Mouse (Mus musculus) midbrain, embryonic 16.5 days (tissue): Measurements from ENCODE around the gene Znhit1. TPM values are rescaled to one million over a fixed set of nuclear protein-coding genes. Genes with fewer than 3 reads are reported as not detected.

Experiments used
- ATAC-seq: fragments of 200-750 bp; cut with Nextera tagmentation; 2 replicates; pipeline ENCODE4 v1.8.0; 2017; ENCODE audit warnings: moderate TSS enrichment
- H3K27ac ChIP-seq: fragments of 300-500 bp; sonication (generic); 2 replicates; pipeline ENCODE4 v1.5.1; 2014; ENCODE audit warnings: mild to moderate bottlenecking, low read length, mixed read lengths
- H3K27me3 ChIP-seq: fragments of 300-500 bp; sonication (generic); 2 replicates; pipeline ENCODE4 v1.6.1; 2014; ENCODE audit warnings: low read depth, low read length, mixed read lengths; ENCODE audit not compliant: control insufficient read depth, insufficient read depth
- H3K36me3 ChIP-seq: fragments of 300-500 bp; sonication (generic); 2 replicates; pipeline ENCODE4 v1.6.1; 2014; ENCODE audit warnings: mild to moderate bottlenecking, low read length, moderate library complexity, mixed read lengths; ENCODE audit not compliant: control insufficient read depth, insufficient read depth
- H3K4me1 ChIP-seq: fragments of 300-500 bp; sonication (generic); 2 replicates; pipeline ENCODE4 v1.6.1; 2014; ENCODE audit warnings: mild to moderate bottlenecking, low read length, mixed read lengths; ENCODE audit not compliant: control insufficient read depth, insufficient read depth
- H3K4me2 ChIP-seq: fragments of 300-500 bp; sonication (generic); 2 replicates; pipeline ENCODE4 v1.6.1; 2014; ENCODE audit warnings: mild to moderate bottlenecking, low read length, mixed read lengths
- H3K4me3 ChIP-seq: fragments of 300-500 bp; sonication (generic); 2 replicates; pipeline ENCODE4 v1.5.1; 2014; ENCODE audit warnings: low read depth, mild to moderate bottlenecking, low read length, moderate library complexity, mixed read lengths
- H3K9ac ChIP-seq: fragments of 300-500 bp; sonication (generic); 2 replicates; pipeline ENCODE4 v1.6.1; 2014; ENCODE audit warnings: low read depth, low read length, mixed read lengths
- H3K9me3 ChIP-seq: fragments of 300-500 bp; sonication (generic); replicated peaks from 2 replicates; pipeline ENCODE4 v1.6.1; 2014; ENCODE audit warnings: mild to moderate bottlenecking, low read length, mixed read lengths; ENCODE audit not compliant: control insufficient read depth, poor library complexity, severe bottlenecking
- WGBS: fragments of 180-500 bp; shearing (Covaris S2); extraction: QIAGEN DNeasy Blood & Tissue Kit; methylation state at CpG from one replicate; pipeline ENCODE4 v1.1.7; 2014; 5-methylcytosine and 5-hydroxymethylcytosine counted together
- polyA plus RNA-seq: library from polyadenylated mRNA; unstranded; fragments of >200 nt; fragmentation: Nextera tagmentation; extraction: Ambion mirVana; gene quantifications from 2 replicates; pipeline ENCODE4 v1.2.1, GENCODE M21; 2015

Gene Znhit1
- polyA plus RNA-seq, 1 experiment from 2014 or later, result 144 TPM

DNA sequence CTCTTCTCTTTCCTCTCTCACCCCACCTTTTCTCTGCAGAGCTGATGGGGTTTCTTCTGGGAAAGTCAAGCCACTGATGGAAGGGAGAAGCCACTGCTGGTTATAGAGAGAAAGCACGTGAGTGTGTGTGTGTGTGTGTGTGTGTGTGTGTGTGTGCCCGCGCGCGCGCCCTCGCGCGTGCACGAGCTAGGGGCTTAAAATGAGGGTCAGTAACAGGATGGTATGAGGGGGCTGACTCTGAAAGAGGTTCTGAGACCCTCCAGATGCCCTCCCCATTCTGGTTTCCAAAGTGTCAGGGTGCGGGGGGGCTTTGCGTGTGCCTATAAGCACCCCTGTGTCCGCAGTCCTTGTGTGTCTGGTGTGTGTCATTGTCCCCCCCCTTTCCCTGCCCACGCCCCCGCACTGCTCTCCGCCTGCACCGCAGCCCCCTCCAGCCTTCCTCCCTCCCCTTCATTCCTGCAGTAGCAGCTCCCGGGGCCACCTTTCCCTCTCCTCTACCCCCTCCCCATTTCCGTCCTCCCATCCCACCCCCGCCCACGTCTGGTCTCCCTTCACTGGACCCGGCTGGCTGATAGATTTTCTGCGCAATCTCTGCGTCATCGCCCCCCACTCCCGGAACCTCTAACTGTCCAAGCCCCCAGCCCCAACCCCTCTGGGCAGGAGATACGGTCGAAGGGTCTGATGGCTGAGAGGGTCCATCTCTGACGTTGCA, 40.9 kb upstream of the Znhit1 start:
- peak overlapping the region; percentile 99 for H3K4me2 ChIP-seq
- WGBS, result 3% methylated on average over 27 of the region's 29 CpGs
- peaks cover 36% of the 10 kb centered on the region for H3K27me3 ChIP-seq
- peaks cover 31% of the 10 kb centered on the region for H3K4me1 ChIP-seq
- peak overlapping the region; percentile 59 for H3K4me3 ChIP-seq
- peak overlapping the region; percentile 5; the same call in 1 of the 2 replicates for H3K27ac ChIP-seq
- H3K36me3 ChIP-seq, result no peaks in the 10 kb centered on the region
- ATAC-seq, result peak; percentile 21
- no peaks in the 10 kb centered on the region for H3K9me3 ChIP-seq
- peak overlapping the region; percentile 33 for H3K9ac ChIP-seq

DNA sequence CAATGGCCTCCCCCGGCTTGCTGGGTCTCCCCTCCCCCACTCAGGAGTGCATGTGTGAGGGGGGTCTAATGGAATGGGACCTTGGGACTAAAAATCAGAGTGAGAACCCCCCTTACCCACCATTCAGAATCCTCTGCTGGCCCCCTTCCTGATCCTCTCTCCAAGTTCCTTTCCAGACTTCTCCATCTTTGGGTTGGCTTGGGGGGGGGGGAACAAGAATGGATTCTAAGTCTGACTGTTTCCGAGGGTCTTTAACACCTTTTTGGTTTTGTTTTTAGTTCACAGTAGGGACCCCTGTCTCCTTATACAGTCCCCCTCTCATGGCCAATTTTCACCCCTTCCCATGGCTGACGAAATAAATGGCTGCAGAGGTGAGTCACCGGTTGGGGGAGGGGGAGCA, 38.3 kb upstream of the Znhit1 start, which contains the start of gene Vgf:
Gene Vgf (plus strand): TSS at position 301 of the 400 bp plus-strand sequence.
- H3K4me2 ChIP-seq, result peak within 1 kb of the TSS; percentile 55
- H3K27me3 ChIP-seq, result peaks cover 36% of the 10 kb centered on the region
- H3K9ac ChIP-seq, result peak within 1 kb of the TSS; percentile 43
- no peaks in the 10 kb centered on the region for H3K36me3 ChIP-seq
- peaks cover 21% of the 10 kb centered on the region for H3K4me1 ChIP-seq
- no peaks in the 10 kb centered on the region for H3K9me3 ChIP-seq
- ATAC-seq, result no peak
- H3K27ac ChIP-seq, result no peak within 1 kb of the TSS
- peak within 1 kb of the TSS; percentile 33 for H3K4me3 ChIP-seq
- 32% methylated on average over 4 of the region's 4 CpGs for WGBS

DNA sequence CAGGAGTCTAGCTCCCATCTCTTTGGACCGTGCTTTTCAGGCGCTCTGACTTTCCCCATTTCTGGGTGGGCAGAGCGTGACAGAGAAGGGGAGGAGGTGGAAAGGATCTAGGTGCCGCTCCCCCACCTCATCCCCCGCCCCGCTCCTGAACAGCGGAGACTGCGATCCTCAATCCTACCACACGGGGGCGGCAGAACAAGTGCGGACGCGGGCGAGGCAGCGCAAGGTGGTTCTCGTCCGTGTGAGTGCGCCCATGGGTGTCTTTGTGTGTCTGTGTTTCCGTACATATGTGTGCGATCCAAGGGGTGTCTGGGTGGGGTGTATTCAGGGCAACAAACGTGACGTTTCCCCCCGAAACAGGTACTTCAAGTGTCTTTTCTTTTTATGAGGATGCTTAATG, 37.3 kb upstream of the Znhit1 start:
- no peak for ATAC-seq
- Histone ChIP-seq H3K27me3 (peaks cover 33% of the 10 kb centered on the region), H3K4me2 (peak overlapping the region; percentile 55), H3K36me3 (no peaks in the 10 kb centered on the region), H3K4me1 (peaks cover 13% of the 10 kb centered on the region), H3K27ac (no peak overlapping the region), H3K4me3 (peak overlapping the region; percentile 33), H3K9ac (peak overlapping the region; percentile 43), H3K9me3 (no peaks in the 10 kb centered on the region)
- WGBS, result under 1% methylated on average over 23 of the region's 23 CpGs

DNA sequence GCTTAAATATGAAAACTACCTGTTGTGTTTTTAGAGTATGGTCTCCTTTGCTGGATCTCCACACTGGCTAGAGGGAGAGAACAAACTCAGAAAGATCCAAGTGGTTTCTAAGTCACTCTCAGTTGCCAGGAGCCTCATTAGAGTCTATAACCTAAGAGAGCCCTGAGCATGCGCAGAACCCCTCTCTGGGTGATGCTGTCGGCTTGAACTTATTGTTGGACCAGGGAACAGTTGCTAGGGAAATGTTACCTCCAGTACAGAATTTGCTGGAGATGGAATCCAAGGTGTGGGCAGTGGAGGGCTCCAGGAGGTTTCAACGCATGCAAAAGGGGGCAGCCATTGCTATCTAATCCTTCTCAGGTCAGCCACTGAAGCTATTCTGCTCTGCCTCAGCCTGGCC, 36.5 kb upstream of the Znhit1 start:
- Histone ChIP-seq H3K9ac (no peak overlapping the region), H3K27ac (no peak overlapping the region), H3K4me2 (peak overlapping the region; percentile 55; the same call in 1 of the 2 replicates), H3K9me3 (no peaks in the 10 kb centered on the region), H3K27me3 (peaks cover 33% of the 10 kb centered on the region), H3K4me1 (peaks cover 13% of the 10 kb centered on the region), H3K4me3 (no peak overlapping the region), H3K36me3 (no peaks in the 10 kb centered on the region)
- 50% methylated on average over 3 of the region's 3 CpGs for WGBS
- no peak for ATAC-seq

DNA sequence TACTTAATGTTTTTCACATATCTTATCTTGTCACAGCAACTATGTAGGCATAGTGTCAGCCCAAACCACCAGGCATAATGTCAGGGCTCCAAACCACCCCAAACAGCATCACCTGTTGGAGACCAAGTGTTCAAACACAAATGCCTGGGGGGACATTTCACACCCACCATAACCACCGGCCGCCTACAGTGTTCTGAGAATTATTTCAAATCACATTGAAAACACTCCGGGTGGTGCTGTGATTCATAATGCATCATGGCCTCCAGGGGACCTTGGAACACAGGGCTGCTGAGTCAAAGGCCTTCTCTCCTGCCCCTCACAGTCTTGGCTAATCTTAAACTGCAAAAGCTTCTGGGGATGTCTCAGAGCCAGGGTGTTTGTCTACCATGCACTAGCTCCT, 28.1 kb upstream of the Znhit1 start:
- no peaks in the 10 kb centered on the region for H3K27me3 ChIP-seq
- WGBS, result 90% methylated on average over 3 of the region's 3 CpGs
- H3K4me3 ChIP-seq, result no peak overlapping the region
- no peaks in the 10 kb centered on the region for H3K9me3 ChIP-seq
- H3K27ac ChIP-seq, result no peak overlapping the region
- ATAC-seq, result no peak
- H3K9ac ChIP-seq, result no peak overlapping the region
- no peaks in the 10 kb centered on the region for H3K36me3 ChIP-seq
- H3K4me1 ChIP-seq, result no peaks in the 10 kb centered on the region
- H3K4me2 ChIP-seq, result no peak overlapping the region

DNA sequence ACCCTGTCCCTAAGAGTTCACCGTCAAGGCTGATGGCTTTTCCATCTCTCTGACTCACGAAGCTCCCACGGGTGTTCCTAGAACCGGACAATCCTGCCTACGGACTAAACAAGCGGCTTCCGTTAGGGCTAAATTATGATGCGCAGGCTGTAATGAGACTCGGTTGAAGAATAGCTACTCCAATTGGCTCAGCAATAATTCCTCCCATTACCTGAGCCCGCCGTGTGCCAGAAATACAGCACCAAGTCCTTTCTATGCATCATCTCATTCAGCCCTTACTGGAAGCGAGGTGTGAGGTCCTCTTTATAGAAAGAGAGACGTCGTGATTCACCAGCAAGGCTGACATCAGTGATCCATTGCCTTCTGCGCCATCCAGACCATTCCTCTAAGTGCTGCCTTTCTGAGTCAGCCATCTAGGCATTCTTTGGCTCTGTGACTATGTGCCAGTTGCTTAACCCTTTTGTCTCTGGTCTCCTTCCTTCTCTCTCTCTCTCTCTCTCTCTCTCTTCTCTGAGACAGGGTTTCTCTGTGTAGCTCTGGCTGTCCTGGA, 24.7 kb upstream of the Znhit1 start:
- Histone ChIP-seq H3K27me3 (no peaks in the 10 kb centered on the region), H3K4me3 (no peak overlapping the region), H3K36me3 (no peaks in the 10 kb centered on the region), H3K4me1 (no peaks in the 10 kb centered on the region), H3K9ac (no peak overlapping the region), H3K9me3 (no peaks in the 10 kb centered on the region), H3K27ac (no peak overlapping the region), H3K4me2 (no peak overlapping the region)
- WGBS, result 81% methylated on average over 15 of the region's 15 CpGs
- no peak for ATAC-seq

DNA sequence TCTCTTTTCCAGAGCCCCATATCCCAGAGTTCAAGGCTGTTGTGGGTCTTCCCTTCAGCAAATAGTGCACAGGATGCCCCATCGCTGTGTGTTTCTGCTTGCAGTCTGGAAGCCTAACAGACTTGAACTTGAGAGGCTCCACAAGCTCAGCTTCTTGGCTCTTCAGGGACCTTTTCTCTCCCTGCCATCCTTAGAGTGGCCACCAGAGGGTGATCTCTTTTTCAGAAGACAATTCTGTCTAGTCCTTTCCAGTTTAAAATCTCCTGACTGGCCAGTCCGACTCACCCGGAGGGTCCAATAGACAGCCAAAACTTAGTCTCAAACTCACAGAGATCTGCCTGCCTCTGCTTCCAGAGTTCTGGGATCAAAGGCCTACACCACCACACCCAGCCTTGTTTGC, 22.2 kb upstream of the Znhit1 start:
- WGBS, result 28% methylated on average over 3 of the region's 3 CpGs
- H3K9me3 ChIP-seq, result no peaks in the 10 kb centered on the region
- H3K4me2 ChIP-seq, result no peak overlapping the region
- no peaks in the 10 kb centered on the region for H3K36me3 ChIP-seq
- no peaks in the 10 kb centered on the region for H3K27me3 ChIP-seq
- no peak overlapping the region for H3K27ac ChIP-seq
- no peak overlapping the region for H3K9ac ChIP-seq
- H3K4me3 ChIP-seq, result no peak overlapping the region
- no peaks in the 10 kb centered on the region for H3K4me1 ChIP-seq
- ATAC-seq, result no peak

DNA sequence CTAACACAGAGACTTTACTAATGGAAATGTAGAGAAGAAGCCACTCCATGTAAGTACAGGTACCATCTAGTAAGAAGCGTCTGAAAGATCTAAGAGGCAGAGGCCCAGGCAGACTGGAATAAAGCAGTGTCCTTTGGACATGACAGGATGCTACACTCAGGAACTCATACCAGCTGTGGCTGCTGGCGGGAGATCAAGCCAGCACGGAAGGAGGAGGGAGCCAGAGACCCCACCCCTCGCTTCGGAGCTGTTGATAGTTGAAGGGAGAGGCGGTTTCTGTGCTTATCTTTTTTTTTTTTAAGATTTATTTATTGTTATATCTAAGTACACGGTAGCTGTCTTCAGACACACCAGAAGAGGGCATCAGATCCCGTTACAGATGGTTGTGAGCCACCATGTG, 19.5 kb upstream of the Znhit1 start:
- Histone ChIP-seq H3K9ac (no peak overlapping the region), H3K9me3 (no peaks in the 10 kb centered on the region), H3K4me2 (no peak overlapping the region), H3K36me3 (no peaks in the 10 kb centered on the region), H3K4me1 (no peaks in the 10 kb centered on the region), H3K27me3 (no peaks in the 10 kb centered on the region), H3K27ac (no peak overlapping the region), H3K4me3 (no peak overlapping the region)
- ATAC-seq, result no peak
- 65% methylated on average over 8 of the region's 8 CpGs for WGBS

DNA sequence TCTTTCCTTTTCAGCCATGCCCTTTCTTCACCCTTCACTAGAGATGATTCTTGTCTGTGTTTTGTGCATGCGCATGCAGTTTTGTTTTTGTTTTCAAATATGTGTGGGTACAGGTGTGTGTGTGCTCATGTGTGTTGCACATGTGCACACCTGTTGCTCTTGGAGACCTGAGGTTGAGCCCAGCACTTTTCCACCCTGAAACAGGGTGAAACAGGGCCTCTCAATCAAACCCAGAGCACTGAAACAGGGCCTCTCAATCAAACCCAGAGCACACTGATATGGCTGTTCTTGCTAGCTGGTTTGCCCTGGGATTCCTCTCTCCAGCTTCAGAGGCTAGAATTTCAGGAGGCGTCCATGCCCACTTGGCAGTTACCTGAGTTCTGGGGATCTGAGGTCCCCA, 12.8 kb upstream of the Znhit1 start:
- Histone ChIP-seq H3K4me2 (no peak overlapping the region), H3K4me1 (no peaks in the 10 kb centered on the region), H3K27me3 (no peaks in the 10 kb centered on the region), H3K4me3 (no peak overlapping the region), H3K9ac (no peak overlapping the region), H3K36me3 (peaks cover 5% of the 10 kb centered on the region; the same call in 1 of the 2 replicates), H3K27ac (no peak overlapping the region), H3K9me3 (no peaks in the 10 kb centered on the region)
- no peak for ATAC-seq
- WGBS, result 87% methylated on average over 2 of the region's 2 CpGs
